Mouse (Mus musculus) kidney, adult 2 months (tissue): Measurements from ENCODE around the gene Mcrip1. TPM values are rescaled to one million over a fixed set of nuclear protein-coding genes. Genes with fewer than 3 reads are reported as not detected.

Source experiments
- DNase-seq: peaks from one replicate; pipeline ENCODE4 v3.0.0; 2021
- H3K27ac ChIP-seq: fragments of 200-500 bp; 2 replicates; pipeline ENCODE4 v1.5.1; 2012; ENCODE audit warnings: low read depth, low read length, control low read depth, inconsistent platforms; ENCODE audit not compliant: insufficient read depth
- H3K27me3 ChIP-seq: fragments of 200-500 bp; replicated peaks from 2 replicates; pipeline ENCODE4 v1.6.1; 2012; ENCODE audit warnings: mild to moderate bottlenecking, moderate library complexity, low read length, inconsistent platforms; ENCODE audit not compliant: control insufficient read depth, insufficient read depth
- H3K36me3 ChIP-seq: fragments of 200-500 bp; 2 replicates; pipeline ENCODE4 v1.6.1; 2012; ENCODE audit warnings: mild to moderate bottlenecking, moderate library complexity, low read length, inconsistent platforms; ENCODE audit not compliant: control insufficient read depth, insufficient read depth
- H3K4me1 ChIP-seq: fragments of 200-500 bp; 2 replicates; pipeline ENCODE4 v1.6.1; 2011; ENCODE audit warnings: low read length; ENCODE audit not compliant: control insufficient read depth, insufficient read depth
- H3K4me3 ChIP-seq: fragments of 200-500 bp; 2 replicates; pipeline ENCODE4 v1.5.1; 2011; ENCODE audit warnings: mild to moderate bottlenecking, low read depth, low read length, control low read depth; ENCODE audit not compliant: insufficient read depth
- CTCF ChIP-seq: fragments of 200-500 bp; conservative IDR thresholded peaks from 2 replicates; pipeline ENCODE4 v1.5.1; 2011; ENCODE audit warnings: low read depth, mild to moderate bottlenecking, control low read depth, low read length, moderate library complexity, mixed read lengths; ENCODE audit not compliant: insufficient read depth, insufficient read length
- POLR2A ChIP-seq: fragments of 200-500 bp; IDR thresholded peaks from one replicate; pipeline ENCODE4 v1.6.1; 2011; ENCODE audit warnings: low read depth, low read length, control low read depth
- WGBS: fragments of 180-500 bp; shearing (Covaris S2); methylation state at CpG from one replicate; pipeline ENCODE4 v1.1.7; 2018; 5-methylcytosine and 5-hydroxymethylcytosine counted together
- polyA plus RNA-seq: library from polyadenylated mRNA; depleted of rRNA; stranded (reverse); fragments of >200 nt; gene quantifications from 2 replicates; pipeline ENCODE4 v1.2.3, GENCODE M21; 2012; rRNA removed

Gene Mcrip1
- polyA plus RNA-seq, 1 experiment: 129 TPM

DNA sequence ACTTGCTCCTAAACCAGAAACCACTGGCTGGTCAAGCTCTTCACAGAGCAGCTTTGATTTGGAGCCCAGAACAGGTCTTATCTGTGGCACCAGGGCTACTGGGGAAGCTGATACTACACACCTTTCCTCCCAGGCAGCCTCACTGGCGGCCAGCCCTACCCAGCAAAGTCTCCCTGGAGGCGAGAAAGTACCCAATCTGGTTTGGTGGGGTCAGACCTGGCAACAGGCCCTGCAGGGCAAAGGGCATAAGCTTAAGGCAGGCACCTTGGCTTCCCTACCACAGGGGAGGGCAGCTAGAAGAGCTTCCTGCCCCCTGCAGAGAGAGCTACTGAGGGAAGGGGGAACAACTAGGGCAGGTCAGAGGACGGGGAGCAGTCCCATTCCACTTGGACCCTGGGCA lies 49.2 kb downstream of the Mcrip1 start:
- H3K27me3 ChIP-seq: no peaks in the 10 kb centered on the region
- no peak overlapping the region for H3K4me3 ChIP-seq
- peaks cover under 1% of the 10 kb centered on the region; the same call in 1 of the 2 replicates for H3K36me3 ChIP-seq
- peak; percentile 75 for TF ChIP-seq POLR2A
- peak; percentile 18; the same call in 1 of the 2 replicates for TF ChIP-seq CTCF
- peak overlapping the region; percentile 75 for H3K27ac ChIP-seq
- H3K4me1 ChIP-seq: peaks cover 18% of the 10 kb centered on the region
- DNase-seq: peak; percentile 96
- WGBS: 7% methylated on average over 3 of the region's 3 CpGs

DNA sequence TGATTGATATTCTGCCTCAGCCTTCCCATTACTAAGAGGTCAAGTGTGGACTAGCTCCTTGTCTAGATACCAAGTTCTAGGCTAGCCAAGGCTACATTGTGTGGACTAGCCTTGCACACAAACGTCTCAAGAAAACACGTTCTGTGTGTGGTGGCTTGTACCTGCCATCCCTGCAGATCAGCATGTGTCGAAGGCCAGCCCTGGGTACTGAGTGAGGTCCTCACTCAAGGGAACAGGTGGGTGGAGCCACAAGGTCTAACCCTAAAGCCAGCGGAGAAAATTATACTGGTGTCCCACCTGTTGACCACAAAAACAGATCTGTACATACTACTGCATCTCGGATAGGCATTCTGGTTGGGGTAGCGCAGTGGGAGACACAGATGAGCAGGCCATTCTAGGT lies 49.6 kb downstream of the Mcrip1 start:
- TF ChIP-seq POLR2A (no peak), CTCF (no peak)
- peaks cover 2% of the 10 kb centered on the region; the same call in 1 of the 2 replicates for H3K36me3 ChIP-seq
- 57% methylated on average over 6 of the region's 6 CpGs for WGBS
- no peak overlapping the region for H3K4me3 ChIP-seq
- H3K4me1 ChIP-seq: peaks cover 18% of the 10 kb centered on the region
- no peaks in the 10 kb centered on the region for H3K27me3 ChIP-seq
- no peak for DNase-seq
- H3K27ac ChIP-seq: peak overlapping the region; percentile 75

DNA sequence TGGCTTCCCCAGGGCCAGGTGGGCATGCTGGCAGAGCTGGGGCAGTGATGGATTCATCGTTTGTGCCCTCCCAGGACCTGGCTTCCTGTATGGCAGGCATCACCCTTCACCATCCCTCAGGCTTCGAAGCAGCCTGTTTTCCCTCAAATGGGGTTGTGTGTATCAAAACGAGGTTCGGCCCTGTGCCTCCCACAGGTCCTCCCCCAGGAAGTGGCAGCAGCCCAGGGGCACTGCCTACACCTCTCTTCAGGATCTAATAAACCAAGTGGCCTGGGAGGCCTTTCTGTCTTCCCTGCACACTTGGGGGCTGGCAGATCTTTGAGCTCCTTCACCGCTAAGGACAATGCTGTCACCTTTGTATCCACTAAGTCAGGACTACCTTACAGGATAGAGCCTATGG lies 50.6 kb downstream of the Mcrip1 start:
- DNase-seq: no peak
- Histone ChIP-seq H3K27me3 (no peaks in the 10 kb centered on the region), H3K27ac (no peak overlapping the region), H3K4me3 (no peak overlapping the region), H3K36me3 (peaks cover 4% of the 10 kb centered on the region; the same call in 1 of the 2 replicates), H3K4me1 (peaks cover 23% of the 10 kb centered on the region)
- WGBS: 54% methylated on average over 5 of the region's 5 CpGs
- TF ChIP-seq CTCF (no peak), POLR2A (no peak)

DNA sequence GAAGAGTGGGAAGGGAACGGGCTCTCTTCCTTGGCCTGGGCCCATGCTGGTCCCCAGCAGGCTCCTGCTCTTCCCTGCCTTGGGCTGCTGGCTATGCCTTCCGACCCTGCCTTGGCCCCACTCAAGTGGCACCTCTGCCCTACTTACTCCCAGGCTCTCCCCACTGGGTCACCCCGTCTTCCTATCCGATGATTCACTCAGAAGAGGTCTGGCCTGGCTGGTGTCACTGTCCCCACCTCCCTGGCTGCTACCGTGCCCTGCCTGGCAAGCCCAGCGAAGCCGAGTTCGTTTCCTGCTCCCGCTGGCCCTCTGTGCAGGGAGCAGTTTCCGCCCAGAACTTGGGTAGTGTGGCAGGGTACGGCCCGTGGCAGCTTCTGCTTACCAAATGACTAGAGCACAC lies 51.3 kb downstream of the Mcrip1 start:
- Histone ChIP-seq H3K27me3 (no peaks in the 10 kb centered on the region), H3K36me3 (peaks cover 4% of the 10 kb centered on the region; the same call in 1 of the 2 replicates), H3K27ac (0 out of 2 replicates have a peak overlapping the region, but pooled peaks have one; percentile 12), H3K4me1 (peaks cover 23% of the 10 kb centered on the region), H3K4me3 (no peak overlapping the region)
- no peak for TF ChIP-seq POLR2A
- no peak for TF ChIP-seq CTCF
- no peak for DNase-seq
- WGBS: 70% methylated on average over 12 of the region's 12 CpGs

DNA sequence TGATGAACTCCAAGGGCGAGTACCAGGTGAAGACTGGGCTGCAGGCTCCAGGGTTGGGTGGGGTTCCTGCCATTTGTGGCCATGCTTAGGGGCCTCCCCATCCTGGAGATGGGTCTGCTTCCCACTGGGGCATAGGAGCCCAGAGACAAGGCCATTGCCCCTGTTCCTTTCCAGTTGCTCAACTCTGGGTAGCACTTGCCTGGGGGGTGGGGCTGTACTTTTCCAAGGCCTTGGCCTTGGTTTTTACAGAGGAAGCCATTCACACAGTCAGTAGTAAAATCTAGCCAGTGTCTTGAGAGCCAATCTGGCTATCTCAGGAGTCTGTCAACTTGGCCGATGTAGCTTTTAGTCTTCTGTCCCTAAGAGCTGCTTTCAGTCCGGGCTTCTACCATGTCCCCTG lies 52.1 kb downstream of the Mcrip1 start:
- Histone ChIP-seq H3K4me3 (no peak overlapping the region), H3K27me3 (no peaks in the 10 kb centered on the region), H3K4me1 (peaks cover 23% of the 10 kb centered on the region), H3K27ac (0 out of 2 replicates have a peak overlapping the region, but pooled peaks have one; percentile 12), H3K36me3 (peaks cover 4% of the 10 kb centered on the region; the same call in 1 of the 2 replicates)
- WGBS: 85% methylated on average over 3 of the region's 3 CpGs
- no peak for TF ChIP-seq POLR2A
- TF ChIP-seq CTCF: no peak
- DNase-seq: no peak

DNA sequence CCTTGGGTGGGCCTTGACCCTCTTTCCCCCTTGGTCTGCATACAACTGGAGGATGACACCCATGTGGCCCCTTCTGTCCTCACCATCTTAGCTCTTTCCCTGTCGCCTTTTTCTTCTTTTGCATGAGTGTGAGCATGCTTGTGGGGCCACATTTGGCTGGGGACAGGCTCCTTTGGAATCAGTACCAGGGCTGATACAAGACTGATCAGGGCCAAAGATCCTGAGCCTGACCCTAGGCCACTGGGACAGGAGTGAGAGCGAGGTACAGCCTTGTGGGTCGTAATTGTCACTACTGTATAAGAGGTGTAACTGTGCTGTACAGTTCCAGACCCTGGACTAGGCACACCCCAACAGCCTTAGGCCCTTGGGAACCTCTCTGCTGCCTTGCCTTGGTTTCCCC lies 55.6 kb downstream of the Mcrip1 start:
- no peak for DNase-seq

DNA sequence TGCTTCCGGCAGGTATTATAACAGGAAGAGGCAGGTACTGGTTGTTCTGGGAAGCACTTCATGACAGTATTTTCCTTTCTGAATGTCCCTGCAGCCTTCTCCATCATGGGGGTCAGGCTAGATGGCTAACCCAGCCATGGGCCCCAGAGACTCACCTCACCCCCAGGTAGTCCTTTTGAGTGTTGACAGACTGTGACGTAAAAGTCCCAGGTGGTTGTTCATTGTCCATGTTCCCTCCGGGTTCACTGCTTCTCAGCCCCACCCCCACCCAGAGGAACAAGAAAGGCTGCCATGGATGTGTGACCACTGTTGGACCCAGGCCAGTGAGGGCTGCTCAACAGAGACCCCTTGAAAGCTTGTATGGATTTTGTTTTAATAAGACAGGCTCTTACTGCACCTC lies 56.2 kb downstream of the Mcrip1 start:
- WGBS: 18% methylated on average over 3 of the region's 3 CpGs
- TF ChIP-seq POLR2A (no peak), CTCF (no peak)
- Histone ChIP-seq H3K4me1 (peaks cover 21% of the 10 kb centered on the region), H3K4me3 (peak overlapping the region; percentile 87), H3K36me3 (peaks cover 4% of the 10 kb centered on the region; the same call in 1 of the 2 replicates), H3K27me3 (no peaks in the 10 kb centered on the region), H3K27ac (peak overlapping the region; percentile 82)
- DNase-seq: peak; percentile 50

More for the DNA sequence above, 55.6 kb downstream of the Mcrip1 start:
- Histone ChIP-seq H3K27ac (peak overlapping the region; percentile 57; the same call in 1 of the 2 replicates), H3K36me3 (peaks cover 4% of the 10 kb centered on the region; the same call in 1 of the 2 replicates), H3K27me3 (no peaks in the 10 kb centered on the region), H3K4me3 (peak overlapping the region; percentile 87; the same call in 1 of the 2 replicates), H3K4me1 (peaks cover 21% of the 10 kb centered on the region)
- 74% methylated on average over 3 of the region's 3 CpGs for WGBS
- TF ChIP-seq CTCF (no peak), POLR2A (no peak)

Other genes starting within 250 kb of the Mcrip1 start
- gene Actg1, start 201.2 kb downstream of the Mcrip1 start, polyA plus RNA-seq: 828 and 981 TPM in 2 replicates
- 0.16 and 0.19 TPM in 2 replicates for gene Fscn2, start 188.2 kb downstream of the Mcrip1 start, polyA plus RNA-seq
- 30.3 and 45.1 TPM in 2 replicates for gene Faap100, start 171.0 kb downstream of the Mcrip1 start, polyA plus RNA-seq
- 39.5 and 45.4 TPM in 2 replicates for gene Nploc4, start 112.0 kb downstream of the Mcrip1 start, polyA plus RNA-seq
- 0.05 and 0.48 TPM in 2 replicates for gene Tspan10, start 107.1 kb downstream of the Mcrip1 start, polyA plus RNA-seq
- 1.8 TPM in 2 replicates for gene Pde6g, start 96.2 kb downstream of the Mcrip1 start, polyA plus RNA-seq
- gene Oxld1, start 91.7 kb downstream of the Mcrip1 start, polyA plus RNA-seq: 48.6 and 49.3 TPM in 2 replicates
- 14.8 and 15.1 TPM in 2 replicates for gene Ccdc137, start 91.6 kb downstream of the Mcrip1 start, polyA plus RNA-seq
- 21.1 and 23.8 TPM in 2 replicates for gene Arl16, start 82.1 kb downstream of the Mcrip1 start, polyA plus RNA-seq
- gene Mrpl12, start 65.1 kb downstream of the Mcrip1 start, polyA plus RNA-seq: 282 and 300 TPM in 2 replicates
- gene Slc25a10, start 57.9 kb downstream of the Mcrip1 start, polyA plus RNA-seq: 751 and 939 TPM in 2 replicates
- 52.8 and 77.3 TPM in 2 replicates for gene Gcgr, start 19.0 kb downstream of the Mcrip1 start, polyA plus RNA-seq
- gene Ppp1r27, start 1.4 kb upstream of the Mcrip1 start, polyA plus RNA-seq: 9.5 TPM in 1 of 2 replicates, not detected in the other
- 323 and 342 TPM in 2 replicates for gene P4hb, start 23.5 kb upstream of the Mcrip1 start, polyA plus RNA-seq
- 543 and 613 TPM in 2 replicates for gene Arhgdia, start 31.9 kb upstream of the Mcrip1 start, polyA plus RNA-seq
- gene Alyref, start 48.6 kb upstream of the Mcrip1 start, polyA plus RNA-seq: 18.8 and 29.0 TPM in 2 replicates
- gene Anapc11, start 48.7 kb upstream of the Mcrip1 start, polyA plus RNA-seq: 137 and 143 TPM in 2 replicates
- gene Npb, start 58.8 kb upstream of the Mcrip1 start, polyA plus RNA-seq: 7.7 and 12.9 TPM in 2 replicates
- gene Pcyt2, start 68.2 kb upstream of the Mcrip1 start, polyA plus RNA-seq: 432 and 566 TPM in 2 replicates
- gene Sirt7, start 75.5 kb upstream of the Mcrip1 start, polyA plus RNA-seq: 72.2 and 76.8 TPM in 2 replicates
- 62.2 and 66.1 TPM in 2 replicates for gene Mafg, start 83.9 kb upstream of the Mcrip1 start, polyA plus RNA-seq
- 1.0 and 1.5 TPM in 2 replicates for gene Pycr1, start 94.0 kb upstream of the Mcrip1 start, polyA plus RNA-seq
- gene Myadml2, start 98.4 kb upstream of the Mcrip1 start, polyA plus RNA-seq: 0.27 and 1.0 TPM in 2 replicates
- 25.5 and 26.1 TPM in 2 replicates for gene Notum, start 111.4 kb upstream of the Mcrip1 start, polyA plus RNA-seq
- 105 and 106 TPM in 2 replicates for gene Aspscr1, start 123.2 kb upstream of the Mcrip1 start, polyA plus RNA-seq
- 157 and 166 TPM in 2 replicates for gene Cenpx, start 164.0 kb upstream of the Mcrip1 start, polyA plus RNA-seq
- 17.5 and 19.5 TPM in 2 replicates for gene Lrrc45, start 164.2 kb upstream of the Mcrip1 start, polyA plus RNA-seq
- 14.5 and 17.0 TPM in 2 replicates for gene Rac3, start 171.7 kb upstream of the Mcrip1 start, polyA plus RNA-seq
- gene Dcxr, start 177.6 kb upstream of the Mcrip1 start, polyA plus RNA-seq: 910 and 990 TPM in 2 replicates
- 31.3 and 45.3 TPM in 2 replicates for gene Cbr2, start 182.4 kb upstream of the Mcrip1 start, polyA plus RNA-seq
- 0.53 and 0.55 TPM in 2 replicates for gene Hmga1b, start 213.1 kb upstream of the Mcrip1 start, polyA plus RNA-seq
- 69.0 and 80.5 TPM in 2 replicates for gene Rfng, start 234.5 kb upstream of the Mcrip1 start, polyA plus RNA-seq
- 173 and 175 TPM in 2 replicates for gene Gps1, start 234.5 kb upstream of the Mcrip1 start, polyA plus RNA-seq
- 42.3 and 42.6 TPM in 2 replicates for gene Dus1l, start 246.7 kb upstream of the Mcrip1 start, polyA plus RNA-seq